Mouse (Mus musculus) intestine, postnatal 0 days (tissue): ENCODE measurements at regions not wholly inside any gene's neighbourhood (a gene's known extent, or its start where the extent isn't known, plus 50 kb on each side); places are given as distances from the start of the nearest gene placed in this dataset.

Source experiments
- ATAC-seq: fragments of 200-750 bp; cut with Nextera tagmentation; 2 replicates; pipeline ENCODE4 v1.8.0; 2017; ENCODE audit warnings: mild to moderate bottlenecking, moderate TSS enrichment, moderate library complexity
- H3K27ac ChIP-seq: fragments of 300-500 bp; sonication (generic); 2 replicates; pipeline ENCODE4 v1.5.1; 2014; ENCODE audit warnings: mild to moderate bottlenecking, low read depth, low read length, moderate library complexity
- H3K27me3 ChIP-seq: fragments of 300-500 bp; sonication (generic); replicated peaks from 2 replicates; pipeline ENCODE4 v1.6.1; 2014; ENCODE audit warnings: low read length, mixed read lengths; ENCODE audit not compliant: control insufficient read depth, insufficient read depth
- H3K36me3 ChIP-seq: fragments of 300-500 bp; sonication (generic); 2 replicates; pipeline ENCODE4 v1.6.1; 2014; ENCODE audit warnings: mild to moderate bottlenecking, moderate library complexity; ENCODE audit not compliant: control insufficient read depth, insufficient read depth
- H3K4me1 ChIP-seq: fragments of 300-500 bp; sonication (generic); replicated peaks from 2 replicates; pipeline ENCODE4 v1.6.1; 2014; ENCODE audit warnings: antibody characterized with exemption, low read length, mixed read lengths; ENCODE audit not compliant: control insufficient read depth, insufficient read depth
- H3K4me2 ChIP-seq: fragments of 300-500 bp; sonication (generic); replicated peaks from 2 replicates; pipeline ENCODE4 v1.6.1; 2014; ENCODE audit warnings: low read depth, mild to moderate bottlenecking, moderate library complexity
- H3K4me3 ChIP-seq: fragments of 300-500 bp; sonication (generic); 2 replicates; pipeline ENCODE4 v1.5.1; 2014; ENCODE audit warnings: low read depth, low read length
- H3K9ac ChIP-seq: fragments of 300-500 bp; sonication (generic); 2 replicates; pipeline ENCODE4 v1.6.1; 2014; ENCODE audit warnings: mild to moderate bottlenecking, low read depth, low read length
- H3K9me3 ChIP-seq: fragments of 300-500 bp; sonication (generic); 2 replicates; pipeline ENCODE4 v1.6.1; 2016; ENCODE audit warnings: mixed run types; ENCODE audit not compliant: control insufficient read depth
- CTCF ChIP-seq: sonication (generic); IDR thresholded peaks from 2 replicates; pipeline ENCODE4 v1.5.1; 2016; ENCODE audit warnings: low read depth, mild to moderate bottlenecking, control low read depth, antibody characterized with exemption, moderate library complexity
- WGBS: fragments of 180-500 bp; shearing (Covaris S2); extraction: QIAGEN DNeasy Blood & Tissue Kit; methylation state at CpG from one replicate; pipeline ENCODE4 v1.1.7; 2014; 5-methylcytosine and 5-hydroxymethylcytosine counted together

DNA sequence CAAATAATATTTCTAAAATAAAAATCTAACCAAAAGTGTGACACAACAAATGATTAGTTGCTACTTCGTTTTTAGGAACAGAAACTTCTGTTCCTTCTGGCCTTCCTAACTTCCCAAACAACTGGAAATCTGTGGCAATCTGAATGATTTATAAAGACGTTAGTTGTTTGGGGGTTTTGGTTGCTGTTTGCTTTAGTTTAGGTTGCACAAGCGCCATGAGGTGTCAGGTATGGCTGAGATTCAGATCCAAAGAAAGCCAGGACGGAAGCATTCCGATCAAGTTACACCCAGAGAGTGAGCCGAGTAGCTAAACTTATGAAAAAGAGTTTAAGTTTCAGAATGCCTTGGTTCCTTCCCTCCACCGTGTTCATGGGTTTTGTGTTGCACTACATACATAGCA lies 126.4 kb upstream of the Nampt start:
- Histone ChIP-seq H3K27me3 (no peaks in the 10 kb centered on the region), H3K9me3 (no peaks in the 10 kb centered on the region), H3K36me3 (no peaks in the 10 kb centered on the region), H3K9ac (no peak overlapping the region), H3K4me2 (no peak overlapping the region), H3K4me3 (no peak overlapping the region), H3K4me1 (no peaks in the 10 kb centered on the region), H3K27ac (no peak overlapping the region)
- TF ChIP-seq CTCF, result no peak
- ATAC-seq, result no peak
- WGBS, result 76% methylated on average over 7 of the region's 7 CpGs

DNA sequence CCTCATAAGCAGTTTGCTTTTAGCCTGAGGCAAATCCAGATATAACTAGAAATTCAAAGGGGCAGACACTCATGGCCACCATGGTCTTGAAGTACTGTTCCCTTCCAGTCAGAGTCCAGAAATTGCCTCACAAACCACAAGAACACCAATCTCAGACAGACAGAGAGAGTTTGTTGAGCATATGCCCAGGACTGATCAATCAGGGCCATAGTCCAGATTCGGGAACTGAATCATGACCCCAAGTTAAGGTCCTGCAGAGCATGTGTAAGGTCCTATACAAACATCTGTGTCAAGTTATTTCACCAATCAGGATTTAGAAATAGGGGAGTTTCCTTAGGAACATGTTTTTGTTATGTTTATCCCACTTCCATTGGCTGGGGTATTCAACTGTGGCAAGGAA lies 125.7 kb upstream of the Nampt start:
- Histone ChIP-seq H3K9ac (no peak overlapping the region), H3K4me3 (no peak overlapping the region), H3K27ac (no peak overlapping the region), H3K4me2 (no peak overlapping the region), H3K4me1 (no peaks in the 10 kb centered on the region), H3K9me3 (no peaks in the 10 kb centered on the region), H3K36me3 (no peaks in the 10 kb centered on the region), H3K27me3 (no peaks in the 10 kb centered on the region)
- WGBS, result 85% methylated on average over 1 of the region's 1 CpGs
- no peak for TF ChIP-seq CTCF
- no peak for ATAC-seq

DNA sequence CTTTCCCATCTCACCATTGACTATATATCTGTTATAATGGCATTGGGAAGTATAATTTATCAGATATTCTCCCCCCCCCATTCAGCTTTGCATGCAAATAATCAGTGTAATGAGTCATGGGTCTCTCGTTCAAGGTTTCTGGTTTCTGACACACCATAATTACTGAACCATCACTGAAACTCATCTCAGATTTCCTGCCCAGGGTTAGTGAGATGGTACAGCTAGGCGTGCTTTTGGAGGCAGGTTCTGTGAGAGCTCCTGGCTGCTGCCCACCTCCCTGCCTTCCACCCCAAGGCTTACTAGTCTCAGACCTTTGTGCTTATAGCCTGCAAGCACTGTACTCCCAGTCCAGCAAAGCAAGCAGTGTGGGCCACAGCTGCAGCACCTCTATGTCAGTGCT lies 122.5 kb upstream of the Nampt start:
- Histone ChIP-seq H3K4me1 (no peaks in the 10 kb centered on the region), H3K36me3 (no peaks in the 10 kb centered on the region), H3K4me3 (no peak overlapping the region), H3K9me3 (no peaks in the 10 kb centered on the region), H3K27ac (no peak overlapping the region), H3K4me2 (no peak overlapping the region), H3K27me3 (no peaks in the 10 kb centered on the region), H3K9ac (no peak overlapping the region)
- ATAC-seq, result no peak
- WGBS, result 78% methylated on average over 2 of the region's 2 CpGs
- TF ChIP-seq CTCF, result no peak

DNA sequence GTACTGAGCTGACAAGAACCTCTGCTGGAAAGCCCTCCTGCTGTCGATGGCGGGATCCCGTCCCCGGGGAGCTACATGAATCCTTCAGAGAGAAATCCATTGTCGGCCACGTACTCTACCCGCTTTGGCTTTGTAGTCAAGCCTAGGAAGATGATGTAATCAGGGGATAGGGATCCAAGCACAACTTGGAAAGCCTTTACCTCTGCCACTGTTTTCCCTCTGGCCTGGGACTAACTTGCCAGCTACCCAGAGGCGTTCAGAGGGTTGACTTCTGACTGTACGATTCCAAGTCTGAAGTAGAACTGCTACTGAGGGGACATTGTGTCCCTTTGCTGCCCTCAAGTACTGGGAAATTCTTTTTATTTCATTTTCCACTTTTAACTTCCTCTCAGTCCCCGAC lies 110.2 kb upstream of the Nampt start:
- Histone ChIP-seq H3K4me2 (no peak overlapping the region), H3K9ac (no peak overlapping the region), H3K36me3 (no peaks in the 10 kb centered on the region), H3K4me3 (no peak overlapping the region), H3K27me3 (no peaks in the 10 kb centered on the region), H3K9me3 (no peaks in the 10 kb centered on the region), H3K27ac (no peak overlapping the region), H3K4me1 (no peaks in the 10 kb centered on the region)
- ATAC-seq, result no peak
- no peak for TF ChIP-seq CTCF
- 93% methylated on average over 10 of the region's 10 CpGs for WGBS

DNA sequence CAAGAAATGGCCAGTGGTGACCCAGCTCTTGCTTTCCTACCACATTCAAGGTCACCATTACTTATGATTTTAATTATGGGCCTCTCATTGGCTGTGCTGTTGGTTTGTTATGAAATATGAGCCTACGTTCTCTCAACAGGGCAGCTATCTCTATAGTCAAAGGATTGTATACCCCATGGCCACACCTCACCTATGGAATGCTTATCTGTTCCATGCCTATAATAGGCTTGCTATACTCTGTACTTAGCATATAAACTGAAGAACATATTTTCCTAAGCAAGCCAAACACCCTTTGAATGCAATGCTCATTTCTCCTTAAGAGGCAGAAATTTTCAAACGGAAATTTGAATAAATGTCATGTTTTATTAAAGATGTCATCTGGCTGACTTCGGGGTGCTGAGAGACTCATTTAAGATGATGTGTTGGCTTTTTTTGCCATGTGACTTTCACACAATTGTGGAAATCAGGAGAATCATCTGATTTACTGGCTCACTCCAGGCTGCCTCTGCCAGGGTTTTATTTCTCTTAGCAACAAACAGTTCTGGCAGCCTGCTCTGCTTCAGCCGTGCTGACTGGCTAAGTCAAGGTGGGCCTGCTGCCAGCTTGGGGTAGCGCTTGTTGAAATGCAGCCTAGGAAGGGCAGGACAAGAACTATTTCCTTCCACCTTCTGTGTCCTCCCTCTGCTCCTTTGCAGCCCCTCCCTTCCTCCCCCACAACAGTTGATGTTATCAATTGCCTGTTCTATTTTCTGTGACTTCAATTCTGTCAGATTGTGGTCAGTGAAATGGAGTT lies 102.0 kb upstream of the Nampt start:
- Histone ChIP-seq H3K4me3 (no peak overlapping the region), H3K4me1 (no peaks in the 10 kb centered on the region), H3K4me2 (no peak overlapping the region), H3K9me3 (no peaks in the 10 kb centered on the region), H3K27ac (no peak overlapping the region; the same call in 1 of the 2 replicates), H3K36me3 (no peaks in the 10 kb centered on the region), H3K27me3 (no peaks in the 10 kb centered on the region), H3K9ac (no peak overlapping the region)
- no peak for TF ChIP-seq CTCF
- 51% methylated on average over 5 of the region's 5 CpGs for WGBS
- no peak for ATAC-seq

DNA sequence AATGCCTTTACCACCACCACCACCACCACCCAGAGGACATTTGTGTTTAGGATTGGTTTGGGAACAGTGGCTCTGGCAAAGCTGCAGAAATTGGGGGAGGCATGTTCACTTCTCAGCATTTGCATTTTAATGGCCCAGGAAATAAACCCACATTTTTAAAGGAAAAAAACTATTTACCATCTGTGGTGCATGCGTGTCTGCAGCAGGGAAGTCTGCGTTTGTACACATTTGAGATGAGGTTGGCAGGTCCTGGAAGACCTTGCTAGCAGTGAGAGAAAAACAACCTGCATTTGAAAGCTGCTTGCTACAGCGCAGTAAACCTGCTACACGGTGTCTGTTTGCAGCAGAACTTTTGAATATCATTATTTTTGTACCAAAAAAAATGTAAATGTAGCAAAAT lies 100.1 kb upstream of the Nampt start:
- 89% methylated on average over 4 of the region's 4 CpGs for WGBS
- H3K4me2 ChIP-seq, result no peak overlapping the region
- no peaks in the 10 kb centered on the region for H3K27me3 ChIP-seq
- ATAC-seq, result no peak
- H3K9ac ChIP-seq, result no peak overlapping the region
- H3K4me3 ChIP-seq, result no peak overlapping the region
- H3K9me3 ChIP-seq, result no peaks in the 10 kb centered on the region
- no peaks in the 10 kb centered on the region for H3K4me1 ChIP-seq
- no peak for TF ChIP-seq CTCF
- H3K36me3 ChIP-seq, result no peaks in the 10 kb centered on the region
- no peak overlapping the region for H3K27ac ChIP-seq
